Mouse (Mus musculus): Measurements from ENCODE around the gene Ncoa7. TPM values are rescaled to one million over a fixed set of nuclear protein-coding genes. Genes with fewer than 3 reads are reported as not detected.

Gene Ncoa7
- polyA plus RNA-seq, 1 experiment from 2014 or later: 9.2 TPM

DNA sequence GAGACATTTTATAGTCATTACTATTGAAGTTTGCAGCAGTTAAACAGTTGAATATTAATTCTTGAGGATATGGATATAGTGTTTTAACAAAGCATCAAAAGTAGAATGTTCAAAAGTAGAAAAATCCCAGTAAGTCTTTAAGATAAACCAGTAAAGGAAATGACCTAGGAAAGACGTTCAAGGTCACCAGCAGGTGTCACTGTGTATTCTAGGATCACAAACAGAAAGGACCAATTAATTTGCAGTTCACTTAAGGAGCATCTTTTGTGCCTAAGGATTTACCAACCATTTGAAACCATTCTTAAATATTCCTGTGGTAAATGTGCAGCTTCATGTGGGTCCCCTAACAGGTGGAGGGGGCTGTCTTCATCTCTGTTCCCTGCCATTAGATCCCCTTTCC, 35.1 kb upstream of the Ncoa7 start:
- no peak overlapping the region for H3K27ac ChIP-seq (ENCODE audit: low read depth)
- no peaks in the 10 kb centered on the region for H3K9me3 ChIP-seq (ENCODE audit: control insufficient read depth, low read length)
- no peaks in the 10 kb centered on the region for H3K36me3 ChIP-seq (ENCODE audit: control insufficient read depth, insufficient read depth, low read length)
- H3K9ac ChIP-seq (ENCODE audit: low read length): no peak overlapping the region
- DNase-seq (ENCODE audit: low spot score) (no peak), ATAC-seq (replicated peaks; ENCODE audit: low FRiP score, low TSS enrichment, low read depth) (no peak)
- peaks cover 7% of the 10 kb centered on the region for H3K27me3 ChIP-seq (replicated peaks; ENCODE audit: control insufficient read depth, insufficient read depth, low read length)
- H3K4me1 ChIP-seq (replicated peaks; ENCODE audit: control insufficient read depth, insufficient read depth, low read length): no peaks in the 10 kb centered on the region
- no peak overlapping the region for H3K4me3 ChIP-seq (ENCODE audit: low read depth, low read length)
- no peak overlapping the region for H3K4me2 ChIP-seq (ENCODE audit: low read length)
- WGBS: 7% methylated on average over 1 of the region's 1 CpGs

DNA sequence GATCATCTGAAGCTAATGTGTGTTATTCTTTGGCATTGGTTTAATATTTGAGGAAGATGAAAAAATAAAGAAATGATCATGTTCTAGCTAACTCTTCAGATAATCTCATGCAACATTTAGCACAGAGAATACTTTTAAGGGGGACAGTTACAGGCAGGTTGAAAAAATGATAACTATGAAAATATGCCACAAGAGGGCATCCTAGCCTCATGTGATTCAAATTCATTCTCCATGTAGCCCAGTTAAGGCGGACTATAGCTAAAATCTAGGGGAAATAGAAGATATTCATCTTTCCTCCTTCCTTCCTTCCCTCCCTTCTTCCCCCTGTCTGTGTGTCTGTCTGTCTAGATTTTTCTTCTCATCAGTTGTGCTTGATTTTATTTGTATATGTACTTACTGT, 21.9 kb upstream of the Ncoa7 start:
- H3K4me3 ChIP-seq (ENCODE audit: low read depth, low read length): no peak overlapping the region
- 9% methylated on average over 1 of the region's 1 CpGs for WGBS
- no peak for ATAC-seq (replicated peaks; ENCODE audit: low FRiP score, low TSS enrichment, low read depth)
- DNase-seq (ENCODE audit: low spot score): no peak
- H3K9me3 ChIP-seq (ENCODE audit: control insufficient read depth, low read length): no peaks in the 10 kb centered on the region
- no peak overlapping the region for H3K9ac ChIP-seq (ENCODE audit: low read length)
- H3K4me1 ChIP-seq (replicated peaks; ENCODE audit: control insufficient read depth, insufficient read depth, low read length): no peaks in the 10 kb centered on the region
- H3K4me2 ChIP-seq (ENCODE audit: low read length): no peak overlapping the region
- H3K27me3 ChIP-seq (replicated peaks; ENCODE audit: control insufficient read depth, insufficient read depth, low read length): no peaks in the 10 kb centered on the region
- no peak overlapping the region for H3K27ac ChIP-seq (ENCODE audit: low read depth)
- no peaks in the 10 kb centered on the region for H3K36me3 ChIP-seq (ENCODE audit: control insufficient read depth, insufficient read depth, low read length)

DNA sequence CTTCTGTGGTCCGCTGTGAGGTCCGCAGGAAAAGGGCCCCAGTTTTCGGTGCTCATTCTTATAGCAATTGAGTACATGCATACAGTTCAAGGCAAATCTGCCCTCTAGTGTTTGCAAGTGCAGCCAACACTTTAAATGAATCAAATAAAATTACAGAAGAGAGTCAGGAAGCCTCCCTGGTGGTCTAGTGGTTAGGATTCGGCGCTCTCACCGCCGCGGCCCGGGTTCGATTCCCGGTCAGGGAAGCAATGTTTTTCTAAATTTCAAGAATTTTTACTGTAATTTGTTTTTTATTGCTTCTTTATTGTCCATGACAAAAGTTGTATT, 7.8 kb upstream of the Ncoa7 start:
- Histone ChIP-seq H3K4me3 (ENCODE audit: low read depth, low read length) (peak overlapping the region; percentile 44), H3K4me1 (replicated peaks; ENCODE audit: control insufficient read depth, insufficient read depth, low read length) (no peaks in the 10 kb centered on the region), H3K9me3 (ENCODE audit: control insufficient read depth, low read length) (no peaks in the 10 kb centered on the region), H3K4me2 (ENCODE audit: low read length) (peak overlapping the region; percentile 45), H3K36me3 (ENCODE audit: control insufficient read depth, insufficient read depth, low read length) (no peaks in the 10 kb centered on the region), H3K27me3 (replicated peaks; ENCODE audit: control insufficient read depth, insufficient read depth, low read length) (no peaks in the 10 kb centered on the region), H3K9ac (ENCODE audit: low read length) (peak overlapping the region; percentile 44; the same call in 1 of the 2 replicates), H3K27ac (ENCODE audit: low read depth) (no peak overlapping the region)
- WGBS: 8% methylated on average over 11 of the region's 11 CpGs
- ATAC-seq (replicated peaks; ENCODE audit: low FRiP score, low TSS enrichment, low read depth) (peak; percentile 95), DNase-seq (ENCODE audit: low spot score) (peak; percentile 92)

DNA sequence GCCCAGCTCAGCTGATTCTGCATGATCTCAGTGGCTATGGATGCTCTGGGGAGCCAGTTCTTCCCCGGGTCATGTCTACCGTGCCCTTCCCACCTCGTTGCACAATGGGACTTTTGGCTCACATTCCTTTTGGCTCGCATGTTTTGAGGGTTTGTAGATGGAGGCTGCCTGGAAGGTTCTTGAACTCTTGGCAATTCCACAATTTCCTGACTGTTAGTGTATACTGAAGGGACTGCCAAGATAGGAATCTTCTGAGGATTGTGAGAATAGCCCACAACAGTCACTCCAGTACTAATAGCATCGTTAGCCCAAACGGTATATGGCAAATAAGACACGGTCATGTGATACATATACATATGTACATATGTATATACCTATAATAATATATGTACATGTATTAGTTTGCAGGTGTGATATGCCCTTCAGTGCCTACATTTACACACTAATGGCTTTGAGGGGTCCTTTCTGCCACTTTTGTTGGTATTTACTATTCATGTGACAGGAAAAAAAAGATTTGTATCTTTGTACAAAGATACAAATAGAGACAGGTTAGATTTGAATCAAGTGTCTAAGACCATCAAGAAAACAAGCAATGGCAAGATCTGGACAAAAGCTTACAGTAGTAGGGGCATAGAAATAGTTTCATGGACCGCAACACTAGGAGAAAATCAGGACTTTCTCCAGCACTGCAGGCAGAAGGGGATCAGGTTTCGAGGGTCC, 7.3 kb upstream of the Ncoa7 start:
- Histone ChIP-seq H3K36me3 (ENCODE audit: control insufficient read depth, insufficient read depth, low read length) (no peaks in the 10 kb centered on the region), H3K27me3 (replicated peaks; ENCODE audit: control insufficient read depth, insufficient read depth, low read length) (no peaks in the 10 kb centered on the region), H3K4me3 (ENCODE audit: low read depth, low read length) (peak overlapping the region; percentile 44), H3K4me2 (ENCODE audit: low read length) (peak overlapping the region; percentile 45), H3K9me3 (ENCODE audit: control insufficient read depth, low read length) (no peaks in the 10 kb centered on the region), H3K4me1 (replicated peaks; ENCODE audit: control insufficient read depth, insufficient read depth, low read length) (no peaks in the 10 kb centered on the region), H3K27ac (ENCODE audit: low read depth) (no peak overlapping the region), H3K9ac (ENCODE audit: low read length) (peak overlapping the region; percentile 44; the same call in 1 of the 2 replicates)
- ATAC-seq (replicated peaks; ENCODE audit: low FRiP score, low TSS enrichment, low read depth) (peak; percentile 66), DNase-seq (ENCODE audit: low spot score) (no peak)
- 41% methylated on average over 9 of the region's 9 CpGs for WGBS

DNA sequence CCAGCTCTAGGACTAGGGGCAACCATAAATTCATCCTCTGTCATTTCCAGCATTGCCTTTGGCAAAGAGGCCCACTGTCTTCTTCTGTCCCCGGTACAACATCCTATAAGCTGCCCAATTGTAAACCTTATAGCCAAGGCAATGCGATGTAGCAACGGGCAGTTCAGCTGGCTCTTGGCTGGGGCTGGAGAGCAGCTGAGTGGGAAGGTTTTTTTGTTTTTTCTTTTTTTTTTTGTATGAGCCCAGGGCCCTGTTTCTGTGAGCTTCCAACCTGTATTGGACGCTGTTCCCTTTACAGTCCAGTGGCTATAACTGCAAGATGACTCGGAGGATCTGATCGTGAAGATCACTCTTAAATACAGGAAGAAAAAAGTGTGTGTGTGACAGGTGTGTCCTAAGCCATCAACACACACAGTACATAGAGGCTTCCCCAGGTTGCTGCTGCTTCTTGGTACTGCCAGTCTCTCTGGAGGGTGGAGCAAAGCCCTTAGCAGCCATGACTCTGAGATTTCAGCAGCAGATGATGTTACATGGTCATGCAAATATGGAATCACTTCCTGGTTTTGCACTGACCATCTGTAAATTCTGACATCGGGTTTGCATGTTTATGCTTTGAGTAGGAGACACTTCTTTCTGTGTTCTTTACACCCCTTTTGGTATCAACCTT, 594 bp upstream of the Ncoa7 start:
- Histone ChIP-seq H3K9ac (ENCODE audit: low read length) (peak overlapping the region; percentile 81), H3K36me3 (ENCODE audit: control insufficient read depth, insufficient read depth, low read length) (no peaks in the 10 kb centered on the region), H3K4me2 (ENCODE audit: low read length) (peak overlapping the region; percentile 65), H3K27ac (ENCODE audit: low read depth) (peak overlapping the region; percentile 93), H3K9me3 (ENCODE audit: control insufficient read depth, low read length) (no peaks in the 10 kb centered on the region), H3K4me3 (ENCODE audit: low read depth, low read length) (peak overlapping the region; percentile 82), H3K27me3 (replicated peaks; ENCODE audit: control insufficient read depth, insufficient read depth, low read length) (no peaks in the 10 kb centered on the region), H3K4me1 (replicated peaks; ENCODE audit: control insufficient read depth, insufficient read depth, low read length) (peaks cover 13% of the 10 kb centered on the region; the same call in 1 of the 2 replicates)
- ATAC-seq (replicated peaks; ENCODE audit: low FRiP score, low TSS enrichment, low read depth) (no peak), DNase-seq (ENCODE audit: low spot score) (no peak)
- 26% methylated on average over 7 of the region's 7 CpGs for WGBS

DNA sequence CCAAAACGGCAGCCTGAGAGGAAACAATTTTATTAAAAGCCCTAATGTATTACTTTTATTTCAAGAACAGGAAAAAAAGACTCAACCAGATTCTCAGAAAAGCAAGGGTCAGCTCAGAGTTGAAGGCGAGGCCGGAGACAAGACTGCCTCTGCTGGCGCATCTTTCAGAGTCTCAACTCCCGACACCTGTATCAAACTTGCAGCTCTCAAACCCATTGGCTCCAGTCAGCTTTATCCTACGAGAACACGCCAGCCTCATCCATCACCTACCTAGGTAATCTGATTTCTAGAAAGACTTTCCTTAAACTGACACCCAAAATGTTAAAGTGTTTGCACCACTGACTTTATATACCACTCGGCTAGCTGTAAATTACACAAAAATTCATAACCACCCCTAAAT, 1.1 kb downstream of the Ncoa7 start:
- DNase-seq (ENCODE audit: low spot score): peak; percentile 65

DNA sequence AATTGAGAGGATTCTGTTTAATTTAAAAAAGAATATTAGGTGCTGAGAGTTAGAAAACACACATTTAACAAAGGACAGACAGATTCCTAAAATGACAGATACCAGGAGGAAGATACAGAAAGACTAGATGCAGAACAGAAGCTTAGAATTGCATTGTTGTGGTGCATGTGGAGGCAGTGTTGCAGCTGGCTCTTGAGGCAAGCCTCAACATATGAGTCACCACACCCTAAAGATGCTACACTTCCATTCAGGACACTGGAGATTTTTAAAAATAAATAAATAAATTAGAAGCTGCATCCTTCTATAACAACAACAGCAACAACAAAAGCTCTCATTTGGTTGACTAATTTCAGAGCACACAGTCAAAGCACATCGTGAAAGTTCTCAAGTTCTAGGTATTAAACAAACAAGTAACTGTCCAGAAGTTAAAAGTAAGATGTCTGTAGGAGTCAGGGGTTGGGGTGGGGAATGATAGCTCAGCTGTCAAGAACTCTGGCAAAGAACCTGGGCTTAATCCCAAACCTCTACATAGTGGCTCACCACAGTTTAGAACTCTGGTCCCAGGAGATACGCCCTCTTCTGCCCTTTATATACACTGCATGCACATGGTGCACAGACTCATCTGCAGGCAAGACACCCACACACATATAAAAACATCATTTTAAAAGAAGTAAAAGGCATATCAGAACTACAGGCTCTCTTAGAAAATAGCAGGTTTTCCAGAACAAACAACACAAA, 3.2 kb downstream of the Ncoa7 start:
- H3K4me1 ChIP-seq (replicated peaks; ENCODE audit: control insufficient read depth, insufficient read depth, low read length): peaks cover 13% of the 10 kb centered on the region; the same call in 1 of the 2 replicates
- no peak overlapping the region for H3K27ac ChIP-seq (ENCODE audit: low read depth)
- no peaks in the 10 kb centered on the region for H3K27me3 ChIP-seq (replicated peaks; ENCODE audit: control insufficient read depth, insufficient read depth, low read length)
- H3K4me3 ChIP-seq (ENCODE audit: low read depth, low read length): no peak overlapping the region
- H3K9ac ChIP-seq (ENCODE audit: low read length): no peak overlapping the region
- no peaks in the 10 kb centered on the region for H3K36me3 ChIP-seq (ENCODE audit: control insufficient read depth, insufficient read depth, low read length)
- H3K9me3 ChIP-seq (ENCODE audit: control insufficient read depth, low read length): peaks cover 4% of the 10 kb centered on the region; the same call in 1 of the 2 replicates
- DNase-seq (ENCODE audit: low spot score) (no peak), ATAC-seq (replicated peaks; ENCODE audit: low FRiP score, low TSS enrichment, low read depth) (no peak)
- whole genome bisulfite sequencing: 75% methylated on average over 2 of the region's 2 CpGs
- no peak overlapping the region for H3K4me2 ChIP-seq (ENCODE audit: low read length)

More for the DNA sequence above, 1.1 kb downstream of the Ncoa7 start:
- H3K4me2 ChIP-seq (ENCODE audit: low read length): peak overlapping the region; percentile 65
- no peak for ATAC-seq (replicated peaks; ENCODE audit: low FRiP score, low TSS enrichment, low read depth)
- no peaks in the 10 kb centered on the region for H3K9me3 ChIP-seq (ENCODE audit: control insufficient read depth, low read length)
- no peaks in the 10 kb centered on the region for H3K27me3 ChIP-seq (replicated peaks; ENCODE audit: control insufficient read depth, insufficient read depth, low read length)
- H3K36me3 ChIP-seq (ENCODE audit: control insufficient read depth, insufficient read depth, low read length): no peaks in the 10 kb centered on the region
- H3K9ac ChIP-seq (ENCODE audit: low read length): peak overlapping the region; percentile 81
- peak overlapping the region; percentile 82 for H3K4me3 ChIP-seq (ENCODE audit: low read depth, low read length)
- 9% methylated on average over 8 of the region's 8 CpGs for WGBS
- H3K4me1 ChIP-seq (replicated peaks; ENCODE audit: control insufficient read depth, insufficient read depth, low read length): peaks cover 13% of the 10 kb centered on the region; the same call in 1 of the 2 replicates
- peak overlapping the region; percentile 93; the same call in 1 of the 2 replicates for H3K27ac ChIP-seq (ENCODE audit: low read depth)

DNA sequence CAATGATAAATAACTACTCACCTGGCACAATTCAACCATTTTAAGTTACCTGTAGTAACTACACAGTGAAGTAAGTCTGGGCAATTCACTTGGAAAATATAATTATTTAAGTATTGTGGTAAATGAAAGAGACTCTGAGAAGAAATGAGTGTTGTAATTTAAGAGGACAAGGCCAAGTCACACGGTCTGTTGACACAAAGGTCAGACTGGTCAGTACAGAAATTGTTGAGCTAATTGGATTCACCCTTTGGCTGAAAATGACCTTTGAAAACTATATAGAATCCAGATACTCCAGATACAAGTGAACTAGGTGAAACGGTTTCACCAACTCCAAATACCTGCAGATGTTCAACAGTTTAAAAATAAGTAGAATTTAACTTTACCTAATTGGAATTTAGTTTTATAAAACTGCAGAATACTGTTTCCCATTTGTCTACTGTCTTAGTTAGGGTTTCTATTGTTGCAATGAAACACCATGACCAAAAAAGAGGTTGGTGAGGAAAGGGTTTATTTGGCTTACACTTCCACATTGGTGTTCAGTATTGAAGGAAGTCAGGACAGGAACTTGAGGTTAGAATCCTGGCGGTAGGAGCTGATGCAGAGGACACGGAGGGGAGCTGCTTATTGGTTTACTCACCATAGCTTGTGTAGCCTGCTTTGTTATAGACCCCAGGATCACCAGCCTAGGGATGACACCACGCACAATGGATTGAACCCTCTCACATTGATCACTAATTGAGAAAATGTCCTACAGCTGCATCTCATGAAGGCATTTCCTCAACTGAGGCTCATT, 6.5 kb downstream of the Ncoa7 start:
- H3K4me3 ChIP-seq (ENCODE audit: low read depth, low read length): no peak overlapping the region
- 0 out of 2 replicates have a peak, but pooled peaks cover 2% of the 10 kb centered on the region for H3K4me1 ChIP-seq (replicated peaks; ENCODE audit: control insufficient read depth, insufficient read depth, low read length)
- no peak overlapping the region for H3K27ac ChIP-seq (ENCODE audit: low read depth)
- WGBS: 79% methylated on average over 5 of the region's 5 CpGs
- H3K9ac ChIP-seq (ENCODE audit: low read length): no peak overlapping the region
- no peaks in the 10 kb centered on the region for H3K27me3 ChIP-seq (replicated peaks; ENCODE audit: control insufficient read depth, insufficient read depth, low read length)
- H3K4me2 ChIP-seq (ENCODE audit: low read length): no peak overlapping the region
- ATAC-seq (replicated peaks; ENCODE audit: low FRiP score, low TSS enrichment, low read depth) (no peak), DNase-seq (ENCODE audit: low spot score) (no peak)
- H3K9me3 ChIP-seq (ENCODE audit: control insufficient read depth, low read length): peaks cover 4% of the 10 kb centered on the region; the same call in 1 of the 2 replicates
- H3K36me3 ChIP-seq (ENCODE audit: control insufficient read depth, insufficient read depth, low read length): no peaks in the 10 kb centered on the region
